Mouse (Mus musculus) neural tube, embryonic 13.5 days (tissue): ENCODE measurements at regions not wholly inside any gene's neighbourhood (a gene's known extent, or its start where the extent isn't known, plus 50 kb on each side); places are given as distances from the start of the nearest gene placed in this dataset.

ENCODE experiments used
- ATAC-seq: fragments of 200-750 bp; cut with Nextera tagmentation; 2 replicates; pipeline ENCODE4 v1.8.0; 2017; ENCODE audit warnings: low read depth, mild to moderate bottlenecking, moderate TSS enrichment, moderate library complexity
- H3K27ac ChIP-seq: fragments of 300-500 bp; sonication (generic); replicated peaks from 2 replicates; pipeline ENCODE4 v1.5.1; 2015; ENCODE audit warnings: moderate library complexity, mild to moderate bottlenecking, inconsistent platforms
- H3K27me3 ChIP-seq: fragments of 300-500 bp; sonication (generic); 2 replicates; pipeline ENCODE4 v1.6.1; 2015; ENCODE audit warnings: mild to moderate bottlenecking, inconsistent platforms
- H3K36me3 ChIP-seq: fragments of 300-500 bp; sonication (generic); 2 replicates; pipeline ENCODE4 v1.6.1; 2015; ENCODE audit warnings: mild to moderate bottlenecking, inconsistent platforms
- H3K4me1 ChIP-seq: fragments of 300-500 bp; sonication (generic); replicated peaks from 2 replicates; pipeline ENCODE4 v1.6.1; 2015; ENCODE audit warnings: inconsistent platforms
- H3K4me2 ChIP-seq: fragments of 300-500 bp; sonication (generic); 2 replicates; pipeline ENCODE4 v1.6.1; 2015; ENCODE audit warnings: inconsistent platforms, mild to moderate bottlenecking, moderate library complexity
- H3K4me3 ChIP-seq: fragments of 300-500 bp; sonication (generic); 2 replicates; pipeline ENCODE4 v1.5.1; 2015; ENCODE audit warnings: mild to moderate bottlenecking, inconsistent platforms
- H3K9ac ChIP-seq: fragments of 300-500 bp; sonication (generic); 2 replicates; pipeline ENCODE4 v1.6.1; 2015; ENCODE audit warnings: moderate library complexity, mild to moderate bottlenecking, inconsistent platforms
- H3K9me3 ChIP-seq: fragments of 300-500 bp; sonication (generic); 2 replicates; pipeline ENCODE4 v1.6.1; 2016; ENCODE audit warnings: inconsistent platforms
- WGBS: fragments of 180-500 bp; shearing (Covaris S2); methylation state at CpG from one replicate; pipeline ENCODE4 v1.1.7; 2015; 5-methylcytosine and 5-hydroxymethylcytosine counted together

DNA sequence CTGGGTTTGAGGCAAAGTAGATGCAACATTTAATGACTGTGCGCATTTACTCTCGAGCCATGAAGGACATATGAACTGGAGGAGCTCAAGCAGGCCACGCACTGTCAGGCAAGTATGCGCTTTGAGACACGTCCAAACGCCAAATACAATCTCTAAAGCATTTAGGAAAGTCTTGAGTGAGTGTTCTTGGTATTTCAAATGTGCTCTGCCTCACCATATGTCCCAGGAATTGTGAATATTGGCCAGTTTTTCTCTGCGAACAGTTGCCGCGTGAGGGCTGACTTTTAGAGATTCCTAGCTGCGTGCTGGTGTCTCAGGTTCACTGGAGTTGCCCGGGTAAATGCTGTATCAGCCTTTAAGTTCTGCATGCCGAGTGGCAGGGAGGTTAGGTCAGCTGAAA, 498.4 kb downstream of the Etnk1 start:
- Histone ChIP-seq H3K9ac (no peak overlapping the region), H3K9me3 (no peaks in the 10 kb centered on the region), H3K27me3 (no peaks in the 10 kb centered on the region), H3K36me3 (no peaks in the 10 kb centered on the region), H3K4me3 (no peak overlapping the region), H3K4me2 (no peak overlapping the region), H3K4me1 (no peaks in the 10 kb centered on the region), H3K27ac (no peak overlapping the region)
- 90% methylated on average over 12 of the region's 12 CpGs for WGBS
- no peak for ATAC-seq

DNA sequence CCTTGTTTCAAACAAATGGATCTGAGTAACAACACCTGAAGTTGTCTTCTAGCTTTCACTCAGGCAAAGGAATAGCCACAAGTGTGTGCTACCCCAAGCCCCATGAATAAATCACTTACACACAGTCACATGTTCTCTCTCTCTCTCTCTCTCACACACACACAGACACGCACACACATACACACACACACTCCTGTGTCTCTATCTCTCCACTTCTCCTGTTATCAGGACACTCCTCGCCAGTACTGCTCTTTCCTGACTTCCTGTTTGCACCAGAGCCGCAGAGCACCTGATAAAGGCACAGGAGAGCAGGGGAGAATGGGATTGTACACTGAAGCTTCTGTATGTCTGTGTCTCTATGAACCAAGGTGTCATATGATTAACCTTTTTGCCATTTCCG, 501.5 kb downstream of the Etnk1 start:
- Histone ChIP-seq H3K4me3 (no peak overlapping the region), H3K9ac (no peak overlapping the region), H3K4me1 (no peaks in the 10 kb centered on the region), H3K27me3 (no peaks in the 10 kb centered on the region), H3K9me3 (no peaks in the 10 kb centered on the region), H3K27ac (no peak overlapping the region), H3K4me2 (no peak overlapping the region), H3K36me3 (no peaks in the 10 kb centered on the region)
- WGBS: 89% methylated on average over 4 of the region's 4 CpGs
- ATAC-seq: no peak

DNA sequence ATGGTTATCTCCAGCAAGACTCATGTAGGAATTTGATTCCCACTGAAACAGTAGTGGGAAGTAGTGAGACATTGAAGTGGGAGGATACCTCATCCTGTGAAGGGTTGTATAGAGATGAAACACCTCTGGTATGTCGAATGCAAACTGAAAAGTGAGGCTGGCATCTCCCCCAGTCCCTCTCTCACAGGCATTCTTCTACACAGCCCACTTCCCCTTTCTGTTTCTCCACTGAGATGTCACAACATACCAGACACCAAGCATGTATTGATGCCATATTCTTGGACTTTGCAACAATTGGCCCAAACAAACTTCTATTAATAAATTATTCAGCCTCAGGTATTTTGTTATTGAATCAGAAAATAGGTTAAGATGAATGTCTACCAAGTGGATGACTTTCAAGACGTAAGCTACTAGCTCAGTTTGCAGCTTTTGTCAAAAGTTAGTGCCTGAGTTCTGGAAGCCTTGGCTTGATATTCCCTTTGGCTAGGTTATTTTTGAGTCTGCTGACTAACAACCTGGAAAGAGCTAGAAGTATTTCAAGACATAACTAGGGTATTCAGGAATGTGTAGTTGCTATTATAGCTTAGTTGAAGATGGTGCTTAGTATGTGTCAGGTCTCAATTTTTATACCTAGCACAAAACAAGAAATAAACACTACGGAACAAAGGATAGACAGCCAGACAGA, 502.6 kb downstream of the Etnk1 start:
- 88% methylated on average over 3 of the region's 3 CpGs for WGBS
- no peaks in the 10 kb centered on the region for H3K36me3 ChIP-seq
- H3K4me2 ChIP-seq: no peak overlapping the region
- H3K27me3 ChIP-seq: no peaks in the 10 kb centered on the region
- H3K27ac ChIP-seq: no peak overlapping the region
- no peaks in the 10 kb centered on the region for H3K4me1 ChIP-seq
- ATAC-seq: no peak
- no peaks in the 10 kb centered on the region for H3K9me3 ChIP-seq
- H3K9ac ChIP-seq: no peak overlapping the region
- no peak overlapping the region for H3K4me3 ChIP-seq

DNA sequence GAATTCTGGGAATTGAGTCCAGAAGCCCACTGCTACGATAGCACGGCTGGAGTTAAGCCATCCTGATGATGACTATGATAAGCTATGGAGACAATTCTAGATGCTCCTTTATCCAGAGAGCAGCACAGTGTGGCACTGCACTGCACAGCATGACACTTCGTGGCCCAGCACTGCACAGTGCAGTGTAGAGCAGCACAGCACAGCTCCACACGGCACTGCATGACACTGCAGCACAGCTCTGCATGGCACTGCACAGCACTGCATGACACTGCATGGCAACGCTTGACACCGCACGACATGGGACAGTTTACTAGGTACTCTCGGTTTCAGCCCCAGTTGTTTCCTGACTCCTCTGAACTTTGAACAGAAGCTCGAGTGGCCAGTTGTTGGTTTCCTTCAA, 523.1 kb downstream of the Etnk1 start:
- Histone ChIP-seq H3K4me1 (no peaks in the 10 kb centered on the region), H3K27me3 (no peaks in the 10 kb centered on the region), H3K4me3 (no peak overlapping the region), H3K9me3 (0 out of 2 replicates have a peak, but pooled peaks cover 3% of the 10 kb centered on the region), H3K9ac (no peak overlapping the region), H3K27ac (no peak overlapping the region), H3K4me2 (no peak overlapping the region), H3K36me3 (no peaks in the 10 kb centered on the region)
- ATAC-seq: no peak
- WGBS: 91% methylated on average over 9 of the region's 9 CpGs

DNA sequence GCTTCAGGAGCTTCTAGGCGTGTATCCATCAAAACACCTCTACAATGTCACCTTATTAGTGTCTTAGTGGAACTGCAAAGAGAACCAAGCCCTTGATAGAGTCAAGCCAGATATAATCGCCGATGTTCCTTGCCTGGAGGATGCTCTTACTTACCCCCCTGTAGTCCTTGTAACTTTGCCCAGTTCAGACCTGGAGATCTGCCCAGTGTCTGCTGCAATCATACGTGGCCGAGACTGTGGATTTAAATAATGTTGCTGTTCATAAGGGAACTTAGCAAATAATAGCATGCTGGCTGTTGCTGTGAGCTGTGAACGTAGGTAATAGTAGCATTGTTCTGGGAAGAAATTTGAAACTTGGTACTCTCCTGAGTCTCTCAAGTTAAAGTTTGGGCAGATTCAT, 523.8 kb downstream of the Etnk1 start:
- Histone ChIP-seq H3K9me3 (0 out of 2 replicates have a peak, but pooled peaks cover 3% of the 10 kb centered on the region), H3K4me3 (no peak overlapping the region), H3K4me1 (no peaks in the 10 kb centered on the region), H3K27me3 (no peaks in the 10 kb centered on the region), H3K4me2 (no peak overlapping the region), H3K36me3 (no peaks in the 10 kb centered on the region), H3K27ac (no peak overlapping the region), H3K9ac (no peak overlapping the region)
- ATAC-seq: no peak
- WGBS: 82% methylated on average over 6 of the region's 6 CpGs

DNA sequence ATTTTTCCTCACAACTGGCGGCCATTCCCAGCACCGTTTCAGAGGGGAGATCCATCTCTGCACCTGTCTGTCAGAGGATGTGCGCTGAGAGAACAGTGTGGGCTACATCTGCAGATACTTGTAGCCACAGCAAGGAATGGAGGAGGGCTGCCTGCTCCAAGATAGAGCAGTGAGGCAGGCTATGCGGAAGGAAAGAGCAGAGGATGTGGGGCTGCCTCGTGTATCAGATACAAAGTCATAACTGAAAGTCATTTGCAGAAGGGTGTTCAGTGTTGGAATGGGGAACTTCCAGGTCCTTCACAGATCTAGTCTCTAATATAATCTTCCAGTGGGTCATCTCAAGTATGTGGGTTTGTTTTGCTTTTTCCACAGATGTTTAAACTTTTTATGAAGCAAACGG, 531.0 kb downstream of the Etnk1 start:
- no peak overlapping the region for H3K9ac ChIP-seq
- H3K4me2 ChIP-seq: no peak overlapping the region
- ATAC-seq: no peak
- H3K9me3 ChIP-seq: no peaks in the 10 kb centered on the region
- no peak overlapping the region for H3K4me3 ChIP-seq
- H3K27ac ChIP-seq: no peak overlapping the region
- 0 out of 2 replicates have a peak, but pooled peaks cover 3% of the 10 kb centered on the region for H3K27me3 ChIP-seq
- 60% methylated on average over 6 of the region's 6 CpGs for WGBS
- H3K4me1 ChIP-seq: 0 out of 2 replicates have a peak, but pooled peaks cover 4% of the 10 kb centered on the region
- no peaks in the 10 kb centered on the region for H3K36me3 ChIP-seq

DNA sequence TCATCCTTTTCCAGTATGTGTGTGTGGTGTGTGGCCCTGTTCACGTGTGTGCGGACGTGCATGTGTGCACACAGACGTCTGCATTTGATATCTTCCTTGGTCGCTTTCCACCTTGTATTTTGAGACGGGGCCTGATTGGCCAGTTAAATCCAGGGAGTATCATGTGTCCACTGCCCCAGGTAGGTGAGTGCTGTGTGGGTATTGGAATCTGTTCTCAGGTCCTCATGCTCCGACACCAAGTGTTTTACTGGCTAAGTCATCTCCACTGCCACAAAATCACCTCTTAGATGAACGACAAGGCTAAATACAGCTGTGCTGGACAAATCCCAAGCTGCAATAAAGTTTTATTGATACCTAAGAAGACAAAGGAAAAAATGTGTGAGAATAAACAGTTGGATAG, 537.0 kb downstream of the Etnk1 start:
- Histone ChIP-seq H3K4me2 (no peak overlapping the region), H3K4me1 (peaks cover 12% of the 10 kb centered on the region), H3K9ac (no peak overlapping the region), H3K27ac (no peak overlapping the region), H3K36me3 (no peaks in the 10 kb centered on the region), H3K9me3 (no peaks in the 10 kb centered on the region), H3K27me3 (peaks cover 7% of the 10 kb centered on the region; the same call in 1 of the 2 replicates), H3K4me3 (no peak overlapping the region)
- WGBS: 80% methylated on average over 8 of the region's 8 CpGs
- ATAC-seq: no peak

DNA sequence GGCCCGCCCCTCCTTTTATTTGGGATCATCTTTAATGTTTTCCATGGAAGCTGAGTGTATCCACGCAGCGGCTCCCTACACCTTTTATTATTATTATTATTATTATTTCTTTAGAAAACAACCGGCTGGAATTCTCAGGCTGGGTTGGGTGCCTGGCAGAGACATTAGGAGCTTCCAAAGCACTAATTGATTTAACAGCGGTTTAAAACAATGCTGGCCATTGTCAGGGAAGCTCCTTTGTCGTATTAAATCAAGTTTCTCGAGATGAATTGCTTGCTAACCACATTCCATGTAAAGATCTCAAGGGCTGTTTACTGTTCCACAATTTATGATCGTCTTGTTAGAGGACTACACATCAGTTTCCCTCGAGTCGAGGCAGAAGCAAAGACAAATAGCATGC, 539.4 kb downstream of the Etnk1 start:
- H3K27ac ChIP-seq: no peak overlapping the region
- 0 out of 2 replicates have a peak, but pooled peaks have one; percentile 11 for ATAC-seq
- H3K27me3 ChIP-seq: peaks cover 7% of the 10 kb centered on the region; the same call in 1 of the 2 replicates
- no peaks in the 10 kb centered on the region for H3K36me3 ChIP-seq
- H3K4me1 ChIP-seq: peaks cover 12% of the 10 kb centered on the region
- 17% methylated on average over 10 of the region's 10 CpGs for WGBS
- H3K4me3 ChIP-seq: no peak overlapping the region
- no peaks in the 10 kb centered on the region for H3K9me3 ChIP-seq
- H3K4me2 ChIP-seq: no peak overlapping the region
- no peak overlapping the region for H3K9ac ChIP-seq

DNA sequence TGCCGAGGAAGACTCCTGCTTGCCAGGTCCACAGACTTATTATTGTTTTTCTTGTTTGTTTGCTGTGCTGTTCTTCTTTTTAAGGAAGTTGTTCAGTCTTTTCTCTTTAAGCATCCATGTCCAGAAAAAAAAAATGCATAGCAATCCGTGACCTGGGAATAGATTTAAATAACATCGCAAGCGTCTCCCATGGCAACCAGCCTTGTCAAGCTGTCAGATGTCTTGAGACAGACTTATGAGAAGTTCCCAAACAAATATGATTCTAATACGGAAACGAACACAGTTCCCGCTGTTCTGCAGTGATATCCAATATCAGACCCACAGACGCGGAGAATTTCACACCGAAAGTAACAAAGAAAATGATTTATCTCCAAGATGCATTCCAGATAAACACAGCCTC, 547.4 kb downstream of the Etnk1 start:
- Histone ChIP-seq H3K4me3 (no peak overlapping the region), H3K27me3 (no peaks in the 10 kb centered on the region), H3K4me2 (no peak overlapping the region), H3K4me1 (0 out of 2 replicates have a peak, but pooled peaks cover 6% of the 10 kb centered on the region), H3K9me3 (no peaks in the 10 kb centered on the region), H3K36me3 (no peaks in the 10 kb centered on the region), H3K9ac (no peak overlapping the region), H3K27ac (no peak overlapping the region)
- no peak for ATAC-seq
- WGBS: 71% methylated on average over 10 of the region's 10 CpGs

DNA sequence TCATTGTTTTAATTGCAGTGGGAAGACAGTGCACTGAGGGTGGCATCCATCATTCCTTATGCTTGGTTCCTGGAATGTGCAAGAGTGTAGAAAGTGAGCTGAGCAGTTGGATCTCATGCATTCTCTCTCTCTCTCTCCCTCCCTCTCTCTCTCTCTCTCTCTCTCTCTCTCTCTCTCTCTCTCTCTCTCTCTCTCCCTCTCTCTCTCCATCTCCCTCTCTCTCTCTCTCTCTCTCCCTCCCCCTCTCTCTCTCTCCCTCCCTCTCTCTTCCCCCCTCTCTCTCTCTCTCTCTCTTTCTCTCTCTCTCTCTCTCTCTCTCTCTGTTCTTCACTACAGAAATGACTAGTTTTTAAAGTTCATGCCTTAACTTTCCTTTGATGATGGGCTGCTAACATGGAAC, 583.1 kb downstream of the Etnk1 start:
- H3K36me3 ChIP-seq: no peaks in the 10 kb centered on the region
- no peak overlapping the region for H3K27ac ChIP-seq
- no peak overlapping the region for H3K4me3 ChIP-seq
- H3K9me3 ChIP-seq: no peaks in the 10 kb centered on the region
- no peak overlapping the region for H3K9ac ChIP-seq
- no peak for ATAC-seq
- H3K4me1 ChIP-seq: no peaks in the 10 kb centered on the region
- no peaks in the 10 kb centered on the region for H3K27me3 ChIP-seq
- H3K4me2 ChIP-seq: no peak overlapping the region

DNA sequence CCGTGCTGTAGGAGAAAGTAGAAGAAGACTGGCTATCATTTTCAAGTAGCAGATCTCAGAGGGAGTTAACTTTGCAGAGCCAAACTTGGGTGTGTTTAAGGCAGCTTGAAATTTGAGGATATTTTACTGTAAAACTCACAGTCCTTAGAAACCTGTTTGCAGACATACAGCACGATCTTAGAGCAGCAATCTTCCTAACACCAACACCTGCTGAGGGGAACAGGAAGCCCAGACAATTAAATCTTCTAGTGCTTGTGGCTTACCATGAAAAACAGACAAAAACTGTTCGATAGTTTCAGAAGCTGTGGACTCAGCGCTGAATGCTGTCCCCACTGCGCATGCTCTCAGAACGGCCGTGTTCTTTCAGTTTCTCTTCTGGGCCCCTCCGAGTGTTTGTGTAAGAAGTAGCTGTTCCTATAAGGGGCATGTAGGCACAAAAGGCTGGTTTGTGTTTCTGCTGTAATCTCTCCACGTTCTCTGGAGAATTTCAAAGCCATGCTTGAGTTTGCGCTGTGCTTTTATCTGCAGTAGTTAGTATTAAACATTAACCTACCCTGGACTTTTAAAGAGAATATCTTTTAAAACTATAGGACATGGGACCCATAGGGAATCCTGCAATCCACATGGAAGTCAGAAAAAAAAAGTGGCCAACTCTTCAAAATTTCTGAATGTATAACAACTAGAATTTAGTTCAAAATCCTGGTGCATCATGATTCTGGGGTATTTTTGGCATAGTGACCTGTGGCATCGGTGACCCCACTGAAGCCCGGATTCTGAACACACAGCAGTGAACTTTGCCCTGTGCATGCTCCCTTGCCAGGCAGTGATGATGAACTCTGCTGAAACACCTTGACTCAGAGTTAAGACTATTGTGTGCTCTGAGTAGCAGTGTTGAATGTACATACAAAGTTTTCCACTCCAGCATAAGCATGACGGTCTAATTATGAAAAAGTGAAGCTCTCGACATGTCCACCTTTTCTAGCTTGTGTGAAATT, 584.4 kb downstream of the Etnk1 start:
- Histone ChIP-seq H3K9me3 (no peaks in the 10 kb centered on the region), H3K4me3 (no peak overlapping the region), H3K4me2 (no peak overlapping the region), H3K36me3 (no peaks in the 10 kb centered on the region), H3K27ac (no peak overlapping the region), H3K9ac (no peak overlapping the region), H3K27me3 (no peaks in the 10 kb centered on the region), H3K4me1 (no peaks in the 10 kb centered on the region)
- ATAC-seq: no peak
- 73% methylated on average over 14 of the region's 14 CpGs for WGBS

DNA sequence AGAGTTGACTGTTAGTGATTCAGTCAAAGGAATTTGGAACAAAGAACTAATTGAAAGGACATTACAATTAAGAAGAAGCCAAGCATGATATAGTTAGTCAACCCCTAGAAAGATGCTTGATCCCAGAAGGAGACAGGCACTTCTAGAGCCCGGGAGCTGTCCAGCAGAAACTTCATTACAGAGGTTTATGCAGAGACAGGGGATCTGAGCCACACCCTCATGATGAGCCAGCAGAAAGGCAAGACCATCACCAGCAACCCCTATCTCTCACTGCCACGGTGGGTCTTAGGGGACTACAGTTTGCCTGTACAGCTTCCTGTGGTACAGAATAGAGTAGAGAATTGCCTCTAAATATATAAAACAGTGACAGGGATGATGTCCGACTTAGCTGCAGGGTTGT, 590.4 kb downstream of the Etnk1 start:
- WGBS: 70% methylated on average over 3 of the region's 3 CpGs
- Histone ChIP-seq H3K4me2 (no peak overlapping the region), H3K9me3 (no peaks in the 10 kb centered on the region), H3K27me3 (no peaks in the 10 kb centered on the region), H3K27ac (no peak overlapping the region), H3K4me1 (no peaks in the 10 kb centered on the region), H3K9ac (no peak overlapping the region), H3K4me3 (no peak overlapping the region), H3K36me3 (no peaks in the 10 kb centered on the region)
- no peak for ATAC-seq
